Mouse (Mus musculus) monocyte, adult 5-6 weeks (primary cell): ENCODE results near the gene C87436. TPM values are rescaled to one million over a fixed set of nuclear protein-coding genes. Genes with fewer than 3 reads are reported as not detected.

Experiments
- ATAC-seq: fragments of 153-309, 156-312 bp; replicated peaks from 2 replicates; pipeline ENCODE4 v1.8.0; 2017; ENCODE audit warnings: mild to moderate bottlenecking; ENCODE audit not compliant: low TSS enrichment, insufficient number of reproducible peaks, severe bottlenecking, poor library complexity, low FRiP score
- total RNA-seq: library from RNA; stranded (forward); fragments of 200-1000, 200-491, 200-594 nt; gene quantifications from 3 replicates; pipeline ENCODE4 v1.2.3, GENCODE M21; 2017

Gene C87436
- total RNA-seq = 43.0 to 51.5 TPM (median 49.7 TPM) in 3 replicates

DNA sequence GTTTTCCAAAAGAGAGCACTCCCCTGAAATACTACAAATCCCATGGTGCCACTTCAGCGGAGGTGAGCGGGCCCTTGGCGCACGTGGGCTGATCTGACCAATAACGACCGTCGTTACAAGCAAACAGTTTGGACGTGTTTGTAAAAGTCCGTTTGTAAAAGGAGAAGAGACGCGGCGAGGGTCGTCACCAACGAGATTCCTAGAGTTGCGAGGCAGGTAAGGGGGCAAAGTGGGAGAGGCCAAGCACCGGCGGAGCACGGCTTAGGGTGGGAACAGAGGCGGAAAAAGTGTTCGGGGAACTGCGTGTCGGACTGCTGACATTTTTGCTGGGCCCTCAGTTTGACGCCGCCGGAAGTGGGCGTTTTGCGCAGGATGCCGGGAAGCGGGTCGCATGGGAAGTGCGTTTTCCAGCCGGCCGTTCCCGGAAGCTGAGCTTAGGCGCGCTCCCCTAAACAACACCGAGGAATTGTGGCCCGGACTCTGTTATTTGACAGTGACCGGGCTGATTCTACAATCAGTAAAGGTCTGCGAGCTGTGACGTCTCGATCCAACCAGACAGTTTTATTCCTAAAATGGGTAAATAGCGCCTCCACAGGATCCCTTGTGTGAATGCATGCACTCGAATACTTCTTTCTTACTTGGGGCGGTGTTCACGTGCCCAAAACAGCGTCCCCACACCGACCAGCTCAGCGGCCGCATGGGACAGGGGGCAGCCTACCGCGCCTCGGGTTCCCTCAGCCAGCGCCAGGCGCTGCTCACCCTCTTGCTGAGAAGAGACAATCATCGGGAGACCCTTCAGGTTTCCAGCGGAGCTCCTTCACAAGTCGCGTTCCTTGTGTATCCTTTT lies at the start of gene C87436:
Gene C87436 (plus strand): TSS at position 103 of the 847 bp plus-strand sequence.
- ATAC-seq = peak; percentile 84

DNA sequence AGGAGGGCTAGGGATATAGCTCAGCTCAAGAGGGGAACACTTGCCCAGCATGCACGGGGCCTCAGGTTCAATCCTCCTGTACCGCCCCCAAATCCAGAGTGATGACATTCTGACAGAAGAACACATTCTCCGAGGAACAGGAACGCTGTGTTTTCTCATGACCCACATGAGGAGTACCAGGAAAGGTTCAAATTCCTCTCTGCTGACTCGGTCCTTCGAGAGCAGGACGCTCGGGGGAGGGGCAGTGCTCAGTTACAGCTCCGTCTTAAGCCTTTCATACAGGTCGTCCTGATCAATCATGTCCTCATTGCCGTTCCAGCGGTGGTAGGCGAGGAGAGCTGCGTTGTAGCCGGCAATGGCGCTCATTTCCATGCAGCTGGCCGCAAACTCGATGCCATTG lies 49.7 kb upstream of the C87436 start:
- no peak for ATAC-seq

DNA sequence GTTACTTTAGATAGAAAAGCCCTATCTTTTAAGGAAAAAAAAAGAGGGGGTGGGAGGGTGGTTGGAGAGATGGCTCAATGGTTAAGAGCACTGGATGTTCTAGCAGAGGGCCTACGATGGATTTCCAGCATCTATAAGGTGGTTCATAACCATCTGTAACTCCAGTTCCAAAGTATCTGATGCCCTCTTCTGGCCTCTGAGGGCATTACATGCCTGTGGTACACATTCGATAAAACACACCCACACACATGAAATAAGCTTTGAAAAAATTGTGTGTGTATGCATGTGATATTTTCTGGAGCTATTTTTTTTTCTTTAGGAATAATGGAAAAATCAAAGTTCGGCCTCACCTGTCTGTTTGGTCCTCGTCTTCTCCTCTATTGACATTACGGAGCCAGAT lies 46.8 kb upstream of the C87436 start:
- no peak for ATAC-seq

DNA sequence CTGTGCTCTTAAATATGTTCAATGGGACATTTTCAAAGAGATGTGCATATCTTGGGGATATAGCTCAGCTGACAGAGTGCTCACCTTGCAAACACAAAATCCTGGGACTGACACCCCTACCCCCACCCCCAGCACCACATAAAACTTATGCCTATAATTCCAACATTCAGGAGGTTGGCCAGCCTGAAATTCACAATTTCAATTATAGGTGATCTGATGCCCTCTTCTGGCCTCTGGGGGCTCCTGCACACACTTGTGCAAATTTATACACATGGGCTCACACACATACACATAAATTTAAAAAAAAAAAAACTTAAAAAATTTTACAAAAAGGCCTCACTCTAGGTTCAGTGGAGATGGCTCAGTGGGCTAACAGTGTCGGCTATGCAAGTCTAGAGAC lies 45.0 kb upstream of the C87436 start:
- no peak for ATAC-seq

DNA sequence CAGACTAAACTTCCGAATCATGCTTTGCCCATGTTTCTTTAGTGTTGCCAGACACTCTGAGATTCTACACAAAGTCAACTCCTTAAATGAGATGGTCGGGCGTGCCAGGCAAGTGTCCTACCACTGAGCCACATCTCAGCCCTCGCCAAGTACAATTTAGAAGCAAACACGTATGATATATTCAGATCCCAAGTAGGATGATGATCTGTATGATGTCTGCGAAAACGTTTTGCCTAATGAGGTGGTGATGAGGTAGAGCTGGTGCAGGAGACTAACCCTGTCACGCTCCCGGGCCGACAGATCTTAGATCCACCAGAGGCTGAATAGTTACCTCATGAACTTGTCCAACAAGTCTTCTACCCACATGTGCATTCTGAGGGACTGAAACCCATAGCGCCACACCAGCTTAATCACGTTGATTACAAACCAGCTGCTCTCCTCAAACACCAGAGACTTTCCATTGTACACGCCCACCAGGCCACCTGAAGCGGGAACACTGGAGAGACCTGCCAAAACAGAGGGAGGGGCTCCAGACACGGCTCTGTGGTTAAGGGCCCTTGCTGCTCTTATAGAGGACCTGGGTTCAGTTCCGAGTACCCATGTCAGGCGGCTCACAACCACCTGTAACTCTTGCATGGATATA lies 44.0 kb upstream of the C87436 start:
- ATAC-seq = no peak

DNA sequence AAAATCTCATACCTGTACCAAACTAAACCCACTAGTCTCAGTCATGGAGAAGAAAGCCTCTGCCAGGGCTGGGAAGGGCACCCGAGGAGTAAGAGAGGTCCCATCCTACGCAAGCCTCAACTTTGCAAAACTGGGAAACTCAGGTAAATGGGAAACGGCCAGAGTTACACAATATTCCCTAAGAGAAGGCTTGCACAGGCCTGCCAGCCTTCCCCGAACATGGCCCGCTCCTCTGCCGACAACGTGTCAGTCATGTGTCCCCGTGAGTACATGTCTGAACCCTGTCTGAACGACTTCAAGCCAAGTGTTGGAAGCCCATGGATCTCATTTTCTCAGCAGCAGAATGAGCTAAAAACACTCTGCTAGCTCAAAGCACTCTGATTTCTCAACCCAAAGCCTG lies 43.2 kb upstream of the C87436 start:
- no peak for ATAC-seq

DNA sequence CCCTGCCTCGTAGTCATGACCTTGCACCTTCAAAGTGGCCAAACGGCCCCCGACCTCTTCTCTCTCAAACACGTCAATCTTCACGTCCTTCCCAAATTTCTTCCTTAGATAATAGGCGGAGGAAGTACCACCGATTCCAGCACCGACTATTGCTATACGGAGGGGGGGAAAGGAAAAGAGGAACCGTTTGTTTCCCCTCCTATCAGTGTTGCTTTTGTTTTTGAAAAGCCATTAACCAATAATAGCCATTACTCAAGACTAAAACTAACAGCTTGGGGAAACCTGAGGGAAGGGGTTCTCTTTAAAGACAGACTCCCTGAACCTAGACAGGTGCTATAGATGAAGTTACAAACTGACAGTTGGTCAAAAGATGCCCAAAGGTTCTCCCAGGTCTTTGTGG lies 42.2 kb upstream of the C87436 start:
- ATAC-seq = peak; percentile 14; the same call in 1 of the 2 replicates

DNA sequence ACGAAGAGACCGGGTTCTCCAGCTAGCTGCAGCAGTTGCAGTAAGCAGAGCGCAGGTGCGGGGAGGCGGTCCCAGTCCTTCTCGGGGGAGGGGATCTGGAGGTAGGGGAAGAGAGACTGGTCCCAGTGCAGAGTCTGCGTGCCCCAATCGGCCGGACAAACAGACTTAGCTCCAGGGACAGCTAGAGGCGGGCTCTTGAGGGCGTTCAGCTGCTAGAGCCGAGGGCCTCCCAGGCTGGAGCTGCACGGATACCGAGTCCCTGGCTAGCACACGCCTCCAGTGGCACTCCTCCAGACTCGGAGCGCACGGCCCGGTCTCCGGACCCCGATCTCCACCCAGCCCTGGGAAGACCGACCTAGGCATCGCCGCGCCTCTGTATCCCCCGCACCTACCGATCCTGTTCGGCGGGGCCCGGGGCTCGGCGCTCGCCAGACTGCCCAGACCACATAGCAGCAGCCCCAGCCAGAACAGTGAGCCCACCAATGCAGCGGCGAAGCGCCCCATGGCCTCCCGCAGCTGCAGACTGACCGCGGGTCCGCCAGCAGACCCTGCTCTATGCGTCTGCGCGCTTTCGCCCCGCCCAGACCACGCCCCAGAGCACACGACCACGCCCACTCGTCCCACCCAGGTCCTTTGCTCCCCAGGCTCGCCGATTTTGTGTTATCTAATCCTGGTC lies 41.5 kb upstream of the C87436 start, which contains the start of gene Pcyox1:
Gene Pcyox1 (minus strand): TSS at position 574 of the 676 bp plus-strand sequence.
- peak; percentile 67 for ATAC-seq

DNA sequence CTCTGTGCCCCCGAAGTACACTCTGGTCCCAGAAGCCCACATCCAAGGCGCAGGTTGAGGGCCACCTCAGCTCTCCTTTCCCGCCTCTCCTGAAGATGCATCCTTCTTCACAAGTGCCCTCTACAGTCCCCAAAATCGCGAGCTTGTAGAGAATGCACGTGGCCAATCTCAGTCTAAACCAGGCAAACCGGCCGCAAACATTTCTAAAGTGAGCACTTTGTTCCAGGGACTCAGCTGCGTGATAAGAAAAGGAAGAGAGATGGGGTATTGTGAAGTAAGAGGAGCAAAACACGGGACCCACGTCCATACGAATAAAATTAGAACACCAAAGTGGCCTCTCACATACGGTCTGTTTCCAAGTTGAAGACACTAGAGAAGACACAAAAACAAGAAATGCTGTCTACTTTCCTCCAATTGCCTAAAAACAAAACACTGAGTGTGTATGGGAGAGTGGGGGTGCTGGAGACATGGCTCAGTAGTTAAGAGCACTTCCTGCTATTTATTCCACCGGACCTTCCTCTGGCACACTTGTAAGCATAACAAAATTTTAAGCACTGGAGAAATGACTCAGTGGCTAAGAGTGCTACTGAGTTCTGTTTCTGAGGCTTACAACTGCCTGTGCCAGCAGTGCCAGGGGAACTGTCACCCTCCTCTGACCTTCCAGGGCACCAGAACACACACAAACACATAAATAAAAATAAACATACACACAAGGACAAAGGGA lies 40.8 kb upstream of the C87436 start:
- ATAC-seq = no peak

DNA sequence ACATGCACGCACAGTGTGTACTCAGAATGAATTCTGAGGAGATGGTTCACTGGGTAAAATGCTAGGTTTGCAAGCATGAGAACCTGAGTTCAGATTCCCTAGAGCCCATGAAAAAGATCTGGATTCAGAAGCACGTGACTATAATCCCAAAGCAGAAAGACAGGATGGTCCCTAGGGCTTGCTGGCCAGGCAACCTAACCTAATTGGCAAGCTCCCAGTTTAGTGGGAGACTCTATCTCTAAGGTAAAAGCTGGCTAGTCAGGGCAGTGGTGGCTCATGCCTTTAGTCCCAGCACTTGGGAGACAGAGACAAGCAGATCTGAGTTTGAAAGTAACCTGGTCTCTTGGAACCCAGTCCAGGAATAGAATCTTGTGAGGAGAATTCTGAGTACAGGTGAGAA lies 39.2 kb upstream of the C87436 start:
- ATAC-seq = no peak

DNA sequence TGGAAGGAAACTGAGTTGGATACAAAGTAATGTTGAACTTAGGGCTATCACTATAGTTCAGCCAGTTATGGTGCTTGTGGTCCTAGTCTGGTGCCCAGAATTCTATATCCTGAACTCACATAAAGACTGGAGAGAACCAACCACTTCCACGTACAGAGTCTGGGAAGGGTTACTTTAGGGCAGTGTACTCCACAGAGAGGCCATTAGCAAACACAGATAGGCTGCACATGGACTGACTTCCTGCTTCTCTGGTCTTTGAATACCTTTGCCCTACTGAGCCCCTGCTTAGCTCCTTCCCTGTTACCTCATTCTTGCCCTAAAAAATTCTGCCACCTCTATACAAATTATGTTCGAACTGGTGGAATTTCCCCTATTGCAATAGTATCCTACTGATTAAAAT lies 38.2 kb upstream of the C87436 start:
- no peak for ATAC-seq

DNA sequence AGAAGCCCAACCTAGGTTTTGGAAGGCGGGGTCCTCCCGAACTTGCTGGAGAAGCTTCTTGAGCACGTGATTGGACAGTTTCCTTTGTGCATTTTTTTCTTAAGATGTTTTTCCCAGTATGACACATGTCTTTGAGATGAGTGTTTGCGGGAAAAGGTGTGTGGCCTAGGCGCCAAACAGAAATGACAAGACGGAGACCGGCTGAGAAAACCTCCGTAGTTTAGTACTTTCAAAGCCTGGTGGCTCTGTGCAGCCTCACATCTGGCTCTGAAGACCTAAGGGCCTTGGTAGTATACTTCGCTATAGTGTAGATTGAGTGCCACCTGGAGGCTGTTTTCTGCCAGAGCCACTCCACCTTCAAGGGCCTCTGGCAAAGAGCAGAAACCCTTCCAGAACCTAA lies 37.2 kb upstream of the C87436 start:
- peak; percentile 63 for ATAC-seq

DNA sequence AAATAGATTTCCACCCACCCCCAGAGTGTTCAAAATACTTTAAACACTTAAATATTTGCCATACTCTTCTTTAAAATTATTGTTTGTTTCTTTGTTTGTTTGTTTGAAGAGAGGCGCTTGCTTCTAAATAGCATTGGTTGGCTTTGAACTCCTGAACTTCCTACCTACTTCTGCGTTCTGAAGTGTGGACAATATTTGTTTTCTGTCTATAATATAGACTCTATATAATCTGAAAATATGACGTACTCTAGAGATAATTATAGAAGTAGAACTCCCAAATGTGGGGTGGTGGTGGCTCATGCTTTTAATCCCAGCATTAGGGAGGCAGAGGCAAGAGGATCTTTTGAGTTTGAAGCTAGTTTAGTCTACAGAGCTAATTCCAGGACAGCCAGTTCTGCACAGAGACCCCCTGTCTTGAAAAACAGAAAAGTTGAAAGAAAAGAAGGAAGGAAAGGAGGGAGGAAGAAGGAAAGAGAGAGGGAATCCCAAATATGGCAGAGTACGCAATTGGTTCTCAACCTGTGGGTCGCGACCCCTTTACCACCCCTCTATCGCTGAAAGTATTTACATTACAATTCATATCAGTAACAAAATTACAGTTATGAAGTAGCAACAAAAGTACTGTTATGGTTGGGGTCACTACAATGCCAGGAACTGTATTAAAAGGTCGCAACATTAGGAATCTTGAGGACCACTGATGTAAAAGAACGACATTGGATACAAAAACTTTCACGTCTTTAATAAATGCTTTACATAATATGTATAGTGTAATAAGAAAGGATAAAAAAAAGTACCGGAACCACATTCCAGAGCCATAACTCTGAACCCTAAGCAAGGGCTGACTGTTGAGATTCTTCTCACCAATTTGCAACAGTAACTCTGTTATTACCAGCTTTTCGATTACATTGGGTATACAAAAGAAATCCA lies 35.2 kb upstream of the C87436 start:
- ATAC-seq = no peak

DNA sequence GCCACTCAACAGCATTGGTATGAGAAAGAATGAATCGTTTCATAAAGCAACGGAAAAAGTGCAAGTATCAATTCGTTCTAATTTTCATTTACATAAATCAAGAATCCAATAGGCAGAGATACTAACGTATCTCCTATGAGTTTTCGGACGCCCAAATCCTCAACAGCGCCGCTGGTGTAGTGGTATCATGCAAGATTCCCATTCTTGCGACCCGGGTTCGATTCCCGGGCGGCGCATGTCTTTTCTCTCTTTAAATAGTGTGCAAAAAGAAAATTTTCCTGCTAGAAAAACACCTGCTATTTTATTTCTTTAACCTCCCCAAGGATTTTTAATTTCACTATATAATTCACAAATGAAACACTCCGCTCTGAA lies 34.5 kb upstream of the C87436 start:
- ATAC-seq = peak; percentile 30

DNA sequence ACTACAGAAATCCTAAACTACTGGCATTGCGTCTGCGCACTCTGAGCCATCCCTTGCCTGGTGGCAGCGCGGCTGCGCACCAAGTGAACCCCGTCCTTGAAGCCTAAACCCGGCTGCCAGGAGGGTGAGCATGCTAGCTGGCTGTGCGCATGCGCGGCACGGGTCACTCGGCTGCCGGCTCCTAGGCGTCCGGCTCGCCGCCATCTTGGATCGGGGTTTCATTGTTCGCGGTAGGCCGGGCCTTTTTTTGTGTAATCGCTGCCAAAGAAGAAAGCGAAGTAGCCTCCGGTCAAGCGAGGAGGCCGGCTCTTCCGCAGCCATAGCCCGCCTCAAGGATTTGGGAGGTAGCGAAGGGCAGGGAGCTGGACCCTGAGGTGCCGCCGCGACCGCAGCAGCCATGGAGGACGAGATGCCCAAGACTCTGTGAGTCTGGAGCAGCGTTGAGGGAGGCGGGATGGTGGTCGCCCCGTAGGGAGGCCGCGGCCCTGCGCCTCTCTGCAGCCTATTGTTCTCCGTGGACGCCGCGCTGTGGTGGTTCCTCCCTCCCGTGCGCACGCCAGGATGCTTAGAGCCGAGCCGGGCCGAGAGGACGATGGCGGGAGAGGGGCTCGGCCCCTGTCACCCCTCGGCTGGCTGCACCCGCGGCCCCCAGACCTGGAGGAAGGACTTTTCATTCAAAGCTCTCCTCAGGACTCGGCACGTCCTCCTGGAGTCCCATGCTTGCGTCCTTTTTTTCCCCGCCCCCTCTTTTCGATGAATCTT lies 33.9 kb upstream of the C87436 start, which contains the start of gene Tia1:
Gene Tia1 (plus strand): TSS at position 120 of the 762 bp plus-strand sequence.
- ATAC-seq = peak; percentile 90

DNA sequence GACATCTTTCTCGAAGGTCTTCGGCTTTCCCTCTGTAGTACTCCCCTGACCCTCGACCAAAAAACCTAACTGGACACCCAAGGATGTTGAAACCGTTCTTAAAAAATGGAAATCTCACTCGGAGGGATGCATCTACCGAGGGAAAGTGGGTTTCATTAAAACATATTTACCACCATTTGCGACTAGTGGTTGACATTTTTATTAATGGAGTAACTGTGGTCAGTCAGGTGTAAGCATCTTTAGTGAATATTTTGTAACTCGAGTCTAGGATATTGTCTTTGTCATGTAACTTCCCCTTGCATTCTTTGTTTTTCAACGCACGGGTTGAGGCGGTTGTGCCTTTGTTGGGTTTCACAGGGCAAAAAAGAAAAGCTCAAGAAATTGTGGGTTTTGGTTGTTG lies 33.2 kb upstream of the C87436 start:
- no peak for ATAC-seq

DNA sequence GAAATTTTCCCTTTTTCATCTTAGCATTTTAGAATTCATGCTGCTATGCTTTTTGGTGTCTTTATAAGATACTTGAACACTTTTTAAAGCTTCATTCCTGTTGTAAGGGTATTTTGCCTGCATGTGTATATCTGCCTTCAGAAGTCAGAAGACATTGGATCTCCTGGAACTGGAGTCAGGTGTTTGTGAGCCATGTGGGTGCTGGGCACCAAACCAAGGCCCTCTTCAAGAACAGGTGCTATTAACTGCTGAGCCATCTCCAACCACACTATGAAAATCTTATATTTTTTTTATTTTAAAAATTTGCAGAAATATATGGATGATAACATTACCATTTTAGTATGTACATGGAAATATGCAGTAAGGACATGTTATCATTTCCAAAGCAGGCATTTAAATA lies 31.9 kb upstream of the C87436 start:
- no peak for ATAC-seq
